In genomic region chr16:87128230-87128629, GRCm38 (mm10) we compare ENCODE assay signal across 8 mouse cellular contexts.
DNase-seq lines count a peak whose midpoint lies in the region; ATAC-seq and TF ChIP-seq lines count a peak whose summit lies in the region.

No protein-coding gene starts in this region.

- no peaks in the 10 kb centered on the region for H3K36me3 ChIP-seq in lung, embryonic 14.5 days (ENCODE audit: insufficient read depth)

- 0 out of 2 replicates have a peak overlapping the region, but pooled peaks have one; percentile 1 for H3K4me2 ChIP-seq in lung, embryonic 14.5 days

- WGBS in lung, embryonic 14.5 days = 65% methylated on average over 13 of the region's 13 CpGs

- ATAC-seq in granulocyte monocyte progenitor cell, adult 5-6 weeks (replicated peaks; ENCODE audit: poor library complexity, severe bottlenecking) = peak; percentile 83
- peak; percentile 72 for ATAC-seq in lung, embryonic 14.5 days (ENCODE audit: insufficient read depth)
- ATAC-seq in CD4-positive, CD25-positive, alpha-beta regulatory T cell, adult 4 months = no peak

- H3K4me3 ChIP-seq in lung, embryonic 14.5 days (ENCODE audit: low read depth, low read length) = no peak overlapping the region

- H3K27me3 ChIP-seq in lung, embryonic 14.5 days (ENCODE audit: insufficient read depth, low read length) = no peaks in the 10 kb centered on the region

- TF ChIP-seq CTCF in lung, embryonic 14.5 days (IDR thresholded peaks at IDR 0.05; ENCODE audit: low read depth) = no peak

- H3K4me1 ChIP-seq in lung, embryonic 14.5 days (ENCODE audit: insufficient read depth) = no peaks in the 10 kb centered on the region

- no peaks in the 10 kb centered on the region for H3K9me3 ChIP-seq in lung, embryonic 14.5 days (ENCODE audit: low read depth, low read length)

- peak; percentile 9 to 20 for DNase-seq in cerebellum, postnatal 14 days
- DNase-seq in cerebellum, postnatal 4 days (ENCODE audit: low spot score in 2 of 2) = no peak
- DNase-seq in R1 (ENCODE audit: low read depth, low spot score) = peak; percentile 56
- peak; percentile 4 to 15 for DNase-seq in kidney, adult 8-10 months
- DNase-seq in lung, embryonic 14.5 days = peak; percentile 77
- peak; percentile 4 to 41 for DNase-seq in right cerebral cortex, postnatal 36 days (ENCODE audit: low spot score in 2 of 2)

- H3K9ac ChIP-seq in lung, embryonic 14.5 days = no peak overlapping the region

- H3K27ac ChIP-seq in lung, embryonic 14.5 days (ENCODE audit: low read depth) = 0 out of 2 replicates have a peak overlapping the region, but pooled peaks have one; percentile 1

Comparison
In these comparisons a context has a peak if more than half of its experiments do, and no peak if none do; other contexts are left out.
1. DNase-seq: peak in cerebellum, postnatal 14 days (2 of 2), R1 (single experiment), kidney, adult 8-10 months (2 of 2), lung, embryonic 14.5 days (single experiment) and right cerebral cortex, postnatal 36 days (2 of 2); none in cerebellum, postnatal 4 days (0 of 2).